Mouse (Mus musculus): Measurements from ENCODE around the gene Plod2. TPM values are rescaled to one million over a fixed set of nuclear protein-coding genes. Genes with fewer than 3 reads are reported as not detected.

Plod2 gene
- polyA plus RNA-seq (2012; rRNA removed): 1.5 and 1.8 TPM in 2 replicates

GRCm38 (mm10) chr9:92541977-92542561, at the start of gene Plod2:
TSS of gene Plod2 (plus strand) at chr9:92542223.
- Histone ChIP-seq H3K27me3 (ENCODE audit: control insufficient read depth, insufficient read depth, low read length) (peaks cover 6% of the 10 kb centered on the region; the same call in 1 of the 2 replicates), H3K4me3 (ENCODE audit: extremely low read depth, insufficient read depth, insufficient read length) (peak within 1 kb of the TSS; percentile 67), H3K36me3 (ENCODE audit: control insufficient read depth, insufficient read depth, low read length) (no peaks in the 10 kb centered on the region), H3K27ac (ENCODE audit: insufficient read depth, low read length) (peak within 1 kb of the TSS; percentile 21; the same call in 1 of the 2 replicates), H3K4me1 (ENCODE audit: control insufficient read depth, insufficient read depth, insufficient read length) (peaks cover 3% of the 10 kb centered on the region; the same call in 1 of the 2 replicates)
- peak in 1 of 2 experiments; percentile 6 for DNase-seq (ENCODE audit: low read depth in 1 of 2, low spot score in 2 of 2)
- under 1% methylated on average over 66 of the region's 67 CpGs for WGBS
- TF ChIP-seq CTCF (IDR thresholded peaks at IDR 0.05; ENCODE audit: extremely low read depth, insufficient read depth, insufficient read length, insufficient replicate concordance): no peak
- TF ChIP-seq POLR2A (IDR thresholded peaks at IDR 0.05; ENCODE audit: low read depth, low read length): no peak

- no peaks in the 10 kb centered on the region for H3K4me1 ChIP-seq (ENCODE audit: control insufficient read depth, insufficient read depth, insufficient read length)
- H3K27ac ChIP-seq (ENCODE audit: insufficient read depth, low read length): no peak overlapping the region
- no peaks in the 10 kb centered on the region for H3K27me3 ChIP-seq (ENCODE audit: control insufficient read depth, insufficient read depth, low read length)
- TF ChIP-seq CTCF (IDR thresholded peaks at IDR 0.05; ENCODE audit: extremely low read depth, insufficient read depth, insufficient read length, insufficient replicate concordance) (peak; percentile 34; the same call in 1 of the 2 replicates), POLR2A (IDR thresholded peaks at IDR 0.05; ENCODE audit: low read depth, low read length) (no peak)
- WGBS: 38% methylated on average over 12 of the region's 12 CpGs
- H3K36me3 ChIP-seq (ENCODE audit: control insufficient read depth, insufficient read depth, low read length): no peaks in the 10 kb centered on the region
- H3K4me3 ChIP-seq (ENCODE audit: extremely low read depth, insufficient read depth, insufficient read length): no peak overlapping the region
- DNase-seq (ENCODE audit: low read depth in 1 of 2, low spot score in 2 of 2): peak; percentile 3 to 63
These were observed 42.2 kb upstream of the Plod2 start for GRCm38 (mm10) chr9:92499710-92500410.

GRCm38 (mm10) chr9:92504256-92504655, 37.8 kb upstream of the Plod2 start:
- TF ChIP-seq CTCF (IDR thresholded peaks at IDR 0.05; ENCODE audit: extremely low read depth, insufficient read depth, insufficient read length, insufficient replicate concordance): no peak
- TF ChIP-seq POLR2A (IDR thresholded peaks at IDR 0.05; ENCODE audit: low read depth, low read length): no peak
- Histone ChIP-seq H3K27ac (ENCODE audit: insufficient read depth, low read length) (no peak overlapping the region), H3K36me3 (ENCODE audit: control insufficient read depth, insufficient read depth, low read length) (no peaks in the 10 kb centered on the region), H3K4me3 (ENCODE audit: extremely low read depth, insufficient read depth, insufficient read length) (no peak overlapping the region), H3K4me1 (ENCODE audit: control insufficient read depth, insufficient read depth, insufficient read length) (no peaks in the 10 kb centered on the region), H3K27me3 (ENCODE audit: control insufficient read depth, insufficient read depth, low read length) (no peaks in the 10 kb centered on the region)
- 78% methylated on average over 3 of the region's 3 CpGs for WGBS
- DNase-seq (ENCODE audit: low read depth in 1 of 2, low spot score in 2 of 2): no peak

DNA sequence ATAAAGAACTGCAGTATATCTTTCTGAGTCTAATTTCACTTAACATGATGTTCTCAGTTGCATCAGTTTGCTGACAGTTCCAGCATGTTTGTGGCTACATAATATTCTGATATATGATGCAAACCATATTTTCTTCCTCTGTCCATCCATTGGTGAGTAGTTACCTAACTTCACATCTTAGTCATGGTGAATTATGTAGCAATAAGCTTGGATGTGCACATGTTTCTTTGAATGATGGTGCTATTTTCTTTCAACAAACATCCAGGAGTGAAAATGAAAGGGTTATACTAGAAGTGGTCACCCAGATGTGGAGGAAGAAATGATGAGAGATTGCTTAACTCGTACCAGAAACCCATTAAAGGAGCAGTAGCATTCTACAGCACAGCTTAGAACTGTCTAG, 37.1 kb upstream of the Plod2 start:
- 55% methylated on average over 1 of the region's 1 CpGs for WGBS

GRCm38 (mm10) chr9:92511696-92512095, 30.3 kb upstream of the Plod2 start:
- no peak overlapping the region for H3K27ac ChIP-seq (ENCODE audit: insufficient read depth, low read length)
- no peak overlapping the region for H3K4me3 ChIP-seq (ENCODE audit: extremely low read depth, insufficient read depth, insufficient read length)
- H3K27me3 ChIP-seq (ENCODE audit: control insufficient read depth, insufficient read depth, low read length): no peaks in the 10 kb centered on the region
- H3K4me1 ChIP-seq (ENCODE audit: control insufficient read depth, insufficient read depth, insufficient read length): no peaks in the 10 kb centered on the region
- no peak for DNase-seq (ENCODE audit: low read depth in 1 of 2, low spot score in 2 of 2)
- TF ChIP-seq POLR2A (IDR thresholded peaks at IDR 0.05; ENCODE audit: low read depth, low read length) (no peak), CTCF (IDR thresholded peaks at IDR 0.05; ENCODE audit: extremely low read depth, insufficient read depth, insufficient read length, insufficient replicate concordance) (no peak)
- H3K36me3 ChIP-seq (ENCODE audit: control insufficient read depth, insufficient read depth, low read length): no peaks in the 10 kb centered on the region

More for the DNA sequence above, 37.1 kb upstream of the Plod2 start:
- no peak for DNase-seq (ENCODE audit: low read depth in 1 of 2, low spot score in 2 of 2)
- Histone ChIP-seq H3K27ac (ENCODE audit: insufficient read depth, low read length) (no peak overlapping the region), H3K4me3 (ENCODE audit: extremely low read depth, insufficient read depth, insufficient read length) (no peak overlapping the region), H3K27me3 (ENCODE audit: control insufficient read depth, insufficient read depth, low read length) (no peaks in the 10 kb centered on the region), H3K4me1 (ENCODE audit: control insufficient read depth, insufficient read depth, insufficient read length) (no peaks in the 10 kb centered on the region), H3K36me3 (ENCODE audit: control insufficient read depth, insufficient read depth, low read length) (no peaks in the 10 kb centered on the region)
- TF ChIP-seq POLR2A (IDR thresholded peaks at IDR 0.05; ENCODE audit: low read depth, low read length) (no peak), CTCF (IDR thresholded peaks at IDR 0.05; ENCODE audit: extremely low read depth, insufficient read depth, insufficient read length, insufficient replicate concordance) (no peak)

GRCm38 (mm10) chr9:92517036-92517435, 25.0 kb upstream of the Plod2 start:
- no peaks in the 10 kb centered on the region for H3K36me3 ChIP-seq (ENCODE audit: control insufficient read depth, insufficient read depth, low read length)
- no peak overlapping the region for H3K27ac ChIP-seq (ENCODE audit: insufficient read depth, low read length)
- no peaks in the 10 kb centered on the region for H3K4me1 ChIP-seq (ENCODE audit: control insufficient read depth, insufficient read depth, insufficient read length)
- TF ChIP-seq POLR2A (IDR thresholded peaks at IDR 0.05; ENCODE audit: low read depth, low read length) (no peak), CTCF (IDR thresholded peaks at IDR 0.05; ENCODE audit: extremely low read depth, insufficient read depth, insufficient read length, insufficient replicate concordance) (no peak)
- H3K4me3 ChIP-seq (ENCODE audit: extremely low read depth, insufficient read depth, insufficient read length): no peak overlapping the region
- 93% methylated on average over 12 of the region's 12 CpGs for WGBS
- H3K27me3 ChIP-seq (ENCODE audit: control insufficient read depth, insufficient read depth, low read length): no peaks in the 10 kb centered on the region
- DNase-seq (ENCODE audit: low read depth in 1 of 2, low spot score in 2 of 2): no peak

DNA sequence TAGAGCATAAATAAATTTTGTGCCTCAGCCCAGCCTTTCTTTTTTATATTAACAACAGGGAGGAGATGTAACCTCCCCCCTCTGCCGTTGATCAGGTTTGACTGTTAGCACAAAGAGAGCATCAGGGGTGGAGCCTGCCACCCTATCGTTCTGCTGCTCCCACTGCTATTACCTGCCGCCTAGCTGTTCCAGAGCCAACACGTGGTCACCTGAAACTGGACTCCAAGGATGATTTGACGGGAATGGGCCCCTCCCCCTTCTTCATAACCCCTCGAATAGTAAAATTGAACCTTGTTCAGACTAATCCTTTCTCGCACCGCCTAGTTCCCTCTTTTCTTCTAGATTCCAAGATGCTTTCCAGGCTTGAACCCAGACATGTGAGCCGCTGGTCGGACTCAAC, 21.3 kb upstream of the Plod2 start:
- no peak overlapping the region for H3K27ac ChIP-seq (ENCODE audit: insufficient read depth, low read length)

More for the DNA sequence above, 21.3 kb upstream of the Plod2 start:
- TF ChIP-seq CTCF (IDR thresholded peaks at IDR 0.05; ENCODE audit: extremely low read depth, insufficient read depth, insufficient read length, insufficient replicate concordance) (no peak), POLR2A (IDR thresholded peaks at IDR 0.05; ENCODE audit: low read depth, low read length) (no peak)
- no peak overlapping the region for H3K4me3 ChIP-seq (ENCODE audit: extremely low read depth, insufficient read depth, insufficient read length)
- H3K36me3 ChIP-seq (ENCODE audit: control insufficient read depth, insufficient read depth, low read length): no peaks in the 10 kb centered on the region
- H3K4me1 ChIP-seq (ENCODE audit: control insufficient read depth, insufficient read depth, insufficient read length): no peaks in the 10 kb centered on the region
- no peak for DNase-seq (ENCODE audit: low read depth in 1 of 2, low spot score in 2 of 2)
- 89% methylated on average over 10 of the region's 10 CpGs for WGBS
- H3K27me3 ChIP-seq (ENCODE audit: control insufficient read depth, insufficient read depth, low read length): no peaks in the 10 kb centered on the region
